Mouse (Mus musculus) T-cell, adult 2 months (primary cell): ENCODE results near the gene Hykk.
"Not testable (repeated sequence)": the region's sequence is repeated elsewhere in the genome, so short reads cannot be mapped to it uniquely, and the experiment has no call there.

ENCODE experiments used
- DNase-seq: peaks from one replicate; pipeline ENCODE4 v3.0.0; 2022; ENCODE audit warnings: low spot score

Hykk gene

DNA sequence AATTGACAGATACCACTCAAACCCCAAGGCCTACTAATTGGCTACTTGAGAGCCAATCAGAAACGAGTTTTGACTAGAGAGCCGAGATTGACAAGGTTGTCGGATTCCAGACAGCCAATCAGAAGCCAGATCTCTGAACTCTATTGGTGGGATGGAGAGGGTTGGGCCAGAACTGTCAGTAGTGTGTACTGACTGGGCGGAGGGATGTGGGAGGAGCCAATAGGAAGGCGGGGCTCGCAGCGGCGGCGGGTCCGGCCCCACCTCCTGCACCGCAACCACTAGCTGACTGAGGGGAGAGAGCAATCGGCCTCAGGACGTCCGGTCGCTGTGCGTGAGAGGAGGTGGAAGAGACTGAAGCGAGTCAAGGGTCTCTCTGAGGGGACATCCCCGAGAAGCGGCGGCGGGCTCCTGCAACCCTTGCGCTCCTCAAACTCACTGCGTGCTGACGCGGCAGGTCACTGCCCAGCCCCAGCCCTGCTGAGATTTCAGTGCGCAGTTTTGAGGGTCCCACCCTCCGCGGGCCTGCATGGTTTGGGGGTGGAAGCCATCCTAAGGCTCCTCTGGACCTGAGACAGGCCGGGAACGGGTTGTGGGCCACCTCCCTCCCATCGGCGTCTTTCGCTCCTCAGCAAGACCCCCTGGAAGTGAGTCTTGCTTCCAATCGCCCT lies at the start of gene Hykk:
TSS of gene Hykk (plus strand) at position 274 of the 668 bp plus-strand sequence.
- DNase-seq: peak; percentile 90

DNA sequence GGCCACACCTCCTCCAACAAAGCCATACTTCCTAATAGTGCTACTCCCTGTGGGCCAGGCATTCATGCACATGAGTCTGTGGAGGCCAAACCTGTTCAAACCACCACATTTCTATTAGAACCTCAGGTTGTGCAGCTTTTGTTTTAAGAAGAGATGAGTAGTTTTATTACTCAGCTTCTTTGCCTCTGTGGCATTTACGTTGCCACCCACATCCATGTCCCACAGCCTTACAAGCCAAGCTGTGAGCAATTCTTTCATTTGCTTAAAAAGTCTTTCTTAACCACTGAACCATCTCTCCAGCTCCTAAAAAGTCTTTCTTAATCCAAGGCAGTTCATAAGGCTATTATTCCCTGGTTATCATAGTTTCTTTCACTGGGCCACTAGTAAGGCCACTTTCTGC lies 38.3 kb upstream of the Hykk start:
- no peak for DNase-seq

DNA sequence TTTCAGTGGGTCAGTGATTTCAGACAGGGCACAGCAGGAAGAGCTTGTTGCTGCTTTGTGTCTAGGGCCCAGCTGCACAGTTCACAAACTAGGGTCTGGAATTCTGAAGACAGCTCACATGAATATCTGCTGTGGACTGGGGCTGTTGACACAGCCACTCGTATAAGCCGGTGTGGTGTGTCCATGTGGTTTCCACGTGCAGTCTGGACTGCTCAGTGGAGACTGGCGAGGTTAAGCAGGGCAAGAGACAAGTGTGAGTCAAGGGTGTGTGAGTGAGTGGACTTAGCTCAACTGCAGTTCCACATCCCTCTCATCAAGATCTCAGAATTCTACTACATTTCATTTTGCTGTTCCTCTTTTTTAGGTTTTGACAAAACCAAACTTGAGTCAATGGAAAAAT lies 25.0 kb upstream of the Hykk start:
- DNase-seq: no peak

DNA sequence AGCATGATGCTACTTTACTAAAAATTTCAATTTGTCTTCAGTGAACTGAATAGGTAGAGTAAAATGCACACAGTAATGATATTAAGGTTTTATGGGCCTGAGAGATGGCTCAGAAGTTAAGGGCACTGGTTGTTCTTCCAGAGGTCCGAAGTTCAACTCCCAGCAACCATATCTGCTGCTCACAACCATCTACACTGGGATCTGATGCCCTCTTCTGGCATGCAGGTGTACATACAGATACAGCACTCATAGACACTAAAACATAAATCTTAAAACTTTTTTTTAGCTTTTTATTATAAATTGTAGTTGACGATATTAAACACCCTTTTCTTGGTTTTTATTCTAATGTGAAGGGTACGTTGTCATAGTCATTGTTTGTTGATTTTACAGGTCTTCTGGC lies 20.0 kb upstream of the Hykk start:
- DNase-seq: no peak

DNA sequence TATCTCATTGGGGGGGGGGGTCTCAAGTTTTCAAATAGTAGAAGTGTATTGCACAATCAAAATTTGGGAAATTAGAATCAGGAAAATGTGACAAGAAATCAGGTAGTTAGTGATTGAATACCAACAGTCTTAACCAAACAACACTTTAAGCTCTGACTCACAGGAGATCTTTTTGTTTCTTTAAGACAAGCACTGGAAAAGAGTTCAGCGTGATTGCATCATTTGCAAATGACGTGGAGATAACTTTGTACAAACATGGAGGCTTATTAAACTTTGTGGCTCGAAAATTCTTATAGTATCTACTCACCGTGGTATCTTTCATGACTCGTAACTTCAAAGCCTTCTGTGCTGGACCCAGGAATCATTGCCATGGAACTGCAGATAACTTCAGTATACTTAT lies 7.6 kb upstream of the Hykk start:
- DNase-seq: no peak

DNA sequence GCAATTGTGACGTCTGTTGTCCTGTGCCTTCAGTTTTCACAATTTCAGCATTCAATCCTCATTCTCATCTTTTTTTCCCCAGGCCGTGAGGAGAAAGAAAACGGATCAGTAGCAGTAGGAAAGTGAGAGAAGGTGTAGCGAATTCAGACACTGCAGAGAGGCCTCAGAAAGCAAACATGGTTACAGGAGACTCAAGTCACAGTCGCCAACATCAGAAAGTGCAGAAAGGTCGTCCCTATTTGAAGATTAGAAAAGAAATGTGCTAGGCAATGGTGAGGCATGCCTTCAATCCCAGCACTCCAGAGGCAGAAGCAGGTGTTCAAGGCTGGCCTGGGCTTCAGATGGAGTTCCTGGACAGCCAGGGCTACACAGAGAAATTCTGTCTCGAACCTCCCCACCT lies 1.5 kb upstream of the Hykk start:
- DNase-seq: no peak

DNA sequence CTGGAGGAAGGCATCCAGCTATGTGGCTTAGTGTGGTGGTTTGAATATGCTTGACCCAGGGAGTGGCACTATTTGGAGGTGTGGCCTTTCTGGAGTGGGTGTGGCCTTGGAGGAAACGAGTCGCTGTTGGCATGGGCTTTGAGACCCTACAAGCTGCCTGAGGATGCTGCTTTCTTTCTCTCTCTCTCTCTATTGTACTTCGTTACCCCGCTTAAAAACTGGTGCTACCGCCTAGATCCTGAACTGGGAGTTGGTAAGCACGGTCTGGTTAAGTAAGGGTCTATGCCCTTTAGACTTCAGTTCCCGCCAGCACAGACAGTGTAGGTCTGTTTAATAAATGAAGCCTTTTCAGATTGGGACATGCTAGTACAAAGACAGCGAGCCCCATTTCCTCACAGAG lies 682 bp upstream of the Hykk start:
- no peak for DNase-seq

DNA sequence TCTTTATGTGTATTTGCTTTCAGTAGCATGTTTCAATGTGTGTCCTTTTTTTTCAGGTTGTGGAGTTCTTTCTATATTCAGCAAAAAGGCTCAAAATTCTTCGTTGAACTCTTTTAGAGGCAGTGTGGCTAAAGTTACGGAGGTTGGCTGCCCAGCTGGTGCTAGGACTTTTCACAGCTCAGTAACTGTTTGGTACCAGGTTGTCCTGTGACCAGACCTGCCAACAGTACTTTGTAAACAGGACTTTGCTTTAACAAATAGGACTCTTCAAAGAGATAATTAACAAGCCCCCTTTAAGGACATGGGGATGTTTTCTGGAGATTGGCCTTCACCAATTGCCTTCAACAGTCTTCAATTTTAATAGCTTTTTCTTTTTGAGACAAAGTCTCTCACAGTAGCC lies 1.1 kb downstream of the Hykk start:
- no peak for DNase-seq

DNA sequence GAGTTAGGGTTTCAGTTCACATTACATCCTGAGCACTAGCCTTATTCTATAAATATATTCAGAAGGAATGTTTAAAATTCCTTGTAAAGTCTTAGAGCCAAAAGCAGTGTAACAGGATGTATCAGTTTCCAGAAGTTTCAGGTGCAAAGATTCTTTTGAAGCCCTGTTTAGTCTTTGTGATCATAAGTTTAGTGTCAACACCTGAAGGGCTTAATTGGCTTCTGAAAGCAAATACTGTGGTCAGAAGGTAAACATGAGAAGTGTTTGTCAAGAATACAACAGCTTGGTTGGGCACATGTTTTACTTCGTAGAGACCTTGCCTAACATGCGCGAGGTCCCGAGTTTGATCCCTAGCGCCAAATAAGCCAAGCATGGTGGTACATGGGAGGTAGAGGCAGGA lies 1.7 kb downstream of the Hykk start:
- DNase-seq: no peak

DNA sequence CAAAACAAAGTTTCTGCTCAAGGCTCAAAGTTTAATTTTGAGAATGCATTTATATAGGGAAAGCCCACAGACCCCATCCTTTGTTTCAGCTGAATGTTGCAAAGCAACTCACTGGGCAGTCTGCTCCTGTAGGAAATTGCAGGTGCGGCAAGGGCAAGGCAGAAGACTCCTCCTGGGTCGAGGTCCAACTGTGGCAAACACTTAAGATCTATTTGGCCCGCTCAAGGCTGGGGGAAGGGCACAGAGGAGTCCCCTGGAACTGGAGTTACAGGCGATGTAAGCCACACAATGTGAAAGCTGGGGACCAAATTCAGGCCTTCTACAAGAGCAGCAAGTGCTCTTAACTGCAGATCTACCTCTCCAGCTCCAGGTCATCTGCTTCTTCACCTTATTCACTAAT lies 2.9 kb downstream of the Hykk start:
- no peak for DNase-seq

DNA sequence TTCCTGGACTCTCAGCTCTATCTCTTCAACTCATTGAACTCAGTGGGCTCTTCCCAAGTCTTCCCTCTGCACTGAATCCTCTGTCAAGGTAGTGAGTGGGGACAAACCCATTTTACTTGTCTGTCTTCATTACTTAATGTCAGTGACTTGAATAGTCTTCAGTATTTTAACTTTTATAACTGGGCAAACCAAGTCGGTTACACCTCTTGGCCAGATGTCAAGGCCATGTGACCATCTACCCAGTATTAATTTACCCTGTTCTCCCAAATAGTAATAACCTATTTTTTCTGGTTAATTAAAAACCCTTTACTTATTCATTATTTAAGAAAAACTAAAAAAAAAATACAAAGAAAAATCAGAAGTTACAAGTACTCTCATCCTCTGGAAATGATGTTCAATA lies 13.7 kb downstream of the Hykk start:
- no peak for DNase-seq

DNA sequence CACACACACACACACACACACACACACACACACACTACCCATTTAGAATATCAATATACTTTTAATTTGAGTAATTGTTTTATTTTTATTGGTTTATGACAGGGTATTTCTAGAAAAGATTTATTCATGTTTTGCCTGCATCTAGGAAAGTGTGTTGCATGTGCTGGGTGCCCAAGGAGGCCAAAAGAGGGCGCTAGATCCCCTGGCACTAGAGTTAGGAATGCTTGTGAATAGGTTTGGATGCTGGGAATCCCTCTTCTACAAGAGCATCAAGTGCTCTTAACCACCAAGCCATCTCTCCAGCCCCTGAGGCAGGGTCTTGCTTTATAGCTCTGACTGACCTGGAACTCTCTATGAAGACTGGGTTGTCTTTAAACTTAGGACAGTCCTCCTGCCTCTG lies 14.7 kb downstream of the Hykk start:
- DNase-seq: no peak

DNA sequence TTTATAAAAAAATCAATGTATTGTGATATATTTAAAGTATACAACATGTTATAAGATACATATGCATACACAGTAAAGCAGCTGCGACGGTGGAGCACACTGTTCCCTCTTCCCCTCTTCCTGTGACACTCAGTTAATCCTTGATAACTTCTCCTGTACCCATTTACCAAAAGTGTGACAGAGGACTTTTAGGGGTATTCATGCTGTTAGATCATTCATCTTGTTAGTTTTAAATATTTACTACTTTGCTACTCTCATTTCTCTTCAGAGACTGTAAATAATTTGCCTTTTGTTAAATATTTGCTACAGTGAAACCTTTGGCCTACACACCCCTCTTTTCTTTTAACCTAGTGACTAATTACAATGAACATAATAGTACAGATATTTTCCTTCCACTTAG lies 15.3 kb downstream of the Hykk start:
- DNase-seq: no peak

DNA sequence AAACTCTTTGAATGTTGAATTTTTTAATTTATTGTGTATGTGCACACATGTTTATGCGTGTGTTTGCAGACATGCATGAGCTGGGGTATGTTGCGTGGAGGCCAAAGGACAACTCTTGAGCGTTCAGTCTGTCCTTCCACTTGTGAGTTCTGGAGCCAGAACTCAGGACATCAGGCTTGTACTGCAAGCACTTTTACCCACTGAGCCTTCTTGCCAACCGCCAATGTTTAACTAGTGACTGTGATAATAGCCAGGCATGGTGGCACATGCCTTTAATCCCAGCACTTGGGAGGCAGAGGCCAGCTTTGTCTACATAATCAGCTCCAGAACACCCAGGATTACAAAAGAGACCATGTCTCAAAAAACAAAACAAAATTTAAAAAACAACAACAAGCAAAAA lies 25.0 kb downstream of the Hykk start:
- DNase-seq: no peak

DNA sequence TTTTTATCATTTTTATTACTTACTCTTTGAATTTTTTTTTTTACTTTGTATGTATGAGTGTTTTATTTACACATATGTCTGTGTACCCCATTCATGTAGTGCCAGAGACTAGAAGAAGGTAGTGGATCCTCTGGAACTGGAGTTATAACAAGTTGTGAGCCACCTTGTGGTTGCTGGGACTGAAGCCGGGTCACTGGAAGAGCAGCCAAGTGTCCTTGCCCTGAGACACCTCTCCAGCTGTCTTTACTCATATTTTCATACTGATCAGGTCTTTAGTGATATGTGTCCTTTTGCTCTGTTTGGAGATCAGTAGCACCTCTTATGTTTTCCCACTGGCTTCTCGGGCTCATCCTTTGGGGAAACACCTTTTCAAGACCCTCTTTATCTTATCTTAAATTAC lies 27.4 kb downstream of the Hykk start:
- no peak for DNase-seq

DNA sequence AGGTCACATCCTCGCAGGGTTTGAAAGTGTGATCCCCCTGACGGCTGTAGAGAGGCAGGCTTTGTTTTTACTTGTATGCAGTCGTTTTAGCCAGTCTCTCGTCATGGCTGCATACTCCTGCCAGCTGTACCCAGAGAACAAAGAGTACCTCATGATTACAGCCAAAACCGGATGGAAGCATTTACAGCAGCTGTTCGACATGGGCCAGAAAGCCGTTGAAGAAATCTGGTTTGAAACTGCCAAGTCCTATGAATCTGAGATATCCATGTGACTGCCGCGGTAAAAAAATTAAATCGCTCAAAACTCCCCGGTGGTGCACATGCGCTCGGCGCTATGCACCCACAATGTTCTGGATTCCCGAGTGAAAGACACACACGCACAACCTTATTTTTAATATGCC lies 29.2 kb downstream of the Hykk start:
- no peak for DNase-seq

DNA sequence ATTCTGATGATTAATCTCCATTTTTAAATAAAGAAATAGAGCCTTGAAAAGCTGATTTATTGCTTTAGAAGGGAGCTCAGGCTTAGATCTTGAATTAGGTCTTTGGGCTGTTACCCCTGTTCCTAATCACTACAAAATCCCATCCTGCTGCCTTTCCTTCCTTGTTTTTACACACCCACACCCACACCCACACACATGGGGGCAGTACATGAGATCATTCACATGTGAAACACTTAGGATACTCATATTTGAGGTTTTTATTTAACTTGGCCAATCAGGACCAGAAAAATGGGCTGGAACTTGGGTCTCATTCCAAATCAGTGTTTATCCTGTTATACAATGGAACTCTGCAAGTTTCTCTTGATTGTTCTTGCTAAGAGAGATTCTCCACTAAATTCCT lies 32.4 kb downstream of the Hykk start:
- DNase-seq: no peak

DNA sequence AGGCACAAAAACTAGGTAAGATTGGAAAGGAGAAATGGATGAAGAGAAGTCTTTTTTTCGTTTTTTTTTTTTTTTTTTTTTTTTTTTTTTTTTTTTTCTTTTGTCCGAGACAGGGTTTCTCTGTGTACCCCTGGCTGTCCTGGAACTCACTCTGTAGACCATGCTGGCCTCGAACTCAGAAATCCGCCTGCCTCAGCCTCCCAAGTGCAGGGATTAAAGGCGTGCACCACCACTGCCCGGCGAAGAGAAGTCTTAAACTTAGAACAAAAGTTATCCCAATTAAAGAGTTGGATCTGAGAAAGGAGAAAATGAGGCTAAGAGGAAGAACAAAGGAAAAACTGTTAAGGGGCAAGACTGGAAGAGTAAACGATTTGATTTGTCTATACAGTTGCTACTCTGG lies 33.1 kb downstream of the Hykk start:
- DNase-seq: not testable (repeated sequence)

DNA sequence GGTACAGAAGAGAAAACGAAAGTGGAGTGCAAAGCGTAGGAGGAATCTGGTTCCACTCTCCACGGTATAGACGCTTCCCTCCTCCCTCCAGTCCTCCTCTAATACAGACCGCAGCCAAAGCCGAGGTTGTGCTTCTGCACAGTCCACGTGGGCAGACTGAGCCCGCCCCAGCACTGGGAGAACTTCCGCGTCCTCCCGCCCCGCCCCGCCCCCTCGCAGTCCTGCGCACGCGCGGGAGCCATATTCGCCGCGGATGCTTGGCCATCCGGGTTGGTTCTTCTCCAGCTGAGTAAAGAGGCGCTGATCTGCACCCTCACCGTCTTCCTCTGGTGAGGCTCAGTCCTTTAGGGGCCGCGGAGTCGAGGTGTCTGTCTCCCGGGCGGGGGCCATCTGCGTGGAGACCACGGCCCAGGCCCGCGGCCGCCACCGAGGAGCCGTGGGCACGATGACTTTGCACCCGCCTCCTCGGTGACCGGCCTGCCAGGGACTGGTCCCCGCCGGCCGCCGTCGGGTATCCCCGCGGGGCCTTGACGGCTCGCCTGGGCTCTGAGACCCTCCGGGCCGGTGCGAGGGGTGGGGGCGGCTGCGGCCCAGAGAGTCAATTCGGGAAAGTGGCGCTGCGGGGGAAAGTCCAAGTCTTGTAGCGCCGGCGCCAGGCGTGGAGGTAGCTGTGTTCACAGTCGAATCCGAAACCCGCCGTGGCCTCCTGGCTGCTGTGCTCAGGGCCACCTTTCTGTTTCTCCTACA lies 33.7 kb downstream of the Hykk start, which contains the start of the genes Psma4 and AY074887:
TSS of gene Psma4 (plus strand) at position 216 of the 747 bp plus-strand sequence.
TSS of gene AY074887 (minus strand) at position 424 of the 747 bp plus-strand sequence.
- peak; percentile 93 for DNase-seq

DNA sequence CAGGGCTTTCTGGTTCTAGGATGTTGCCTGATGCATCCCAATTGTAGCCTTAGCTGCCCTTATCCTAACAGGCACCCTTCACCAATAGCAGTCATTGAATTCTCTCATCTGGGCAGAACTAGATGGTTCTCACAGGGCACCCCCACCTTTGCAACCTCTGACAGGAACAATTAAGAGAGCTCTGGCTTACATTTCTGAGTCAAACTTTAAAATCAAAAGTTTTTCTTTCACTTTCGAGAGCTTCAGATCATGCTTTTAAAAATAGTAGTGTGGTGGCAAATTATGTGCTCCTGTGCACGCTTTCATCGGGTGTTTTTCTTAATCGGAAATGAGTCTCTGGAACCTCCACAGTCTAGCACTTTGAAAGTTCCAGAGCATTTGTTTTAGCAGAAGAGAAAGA lies 44.0 kb downstream of the Hykk start:
- peak; percentile 10 for DNase-seq

DNA sequence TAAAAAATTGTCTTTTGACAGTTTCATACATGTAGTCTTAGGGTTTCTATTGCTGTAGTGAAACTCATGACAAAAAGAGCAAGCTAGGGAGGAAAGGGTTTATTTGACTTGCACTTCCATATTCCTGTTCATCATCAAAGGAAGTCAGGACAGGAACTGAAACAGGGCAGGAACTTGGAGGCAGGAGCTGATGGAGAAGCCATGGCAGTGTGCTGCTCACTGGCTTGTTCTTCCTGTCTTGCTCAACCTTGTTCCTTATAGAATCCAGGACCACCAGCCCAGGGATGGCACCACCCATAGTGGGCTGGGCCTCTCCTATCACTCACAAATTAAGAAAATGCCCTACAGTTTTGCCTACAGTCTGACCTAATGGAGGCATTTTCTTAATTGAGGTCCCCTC lies 46.6 kb downstream of the Hykk start:
- no peak for DNase-seq

DNA sequence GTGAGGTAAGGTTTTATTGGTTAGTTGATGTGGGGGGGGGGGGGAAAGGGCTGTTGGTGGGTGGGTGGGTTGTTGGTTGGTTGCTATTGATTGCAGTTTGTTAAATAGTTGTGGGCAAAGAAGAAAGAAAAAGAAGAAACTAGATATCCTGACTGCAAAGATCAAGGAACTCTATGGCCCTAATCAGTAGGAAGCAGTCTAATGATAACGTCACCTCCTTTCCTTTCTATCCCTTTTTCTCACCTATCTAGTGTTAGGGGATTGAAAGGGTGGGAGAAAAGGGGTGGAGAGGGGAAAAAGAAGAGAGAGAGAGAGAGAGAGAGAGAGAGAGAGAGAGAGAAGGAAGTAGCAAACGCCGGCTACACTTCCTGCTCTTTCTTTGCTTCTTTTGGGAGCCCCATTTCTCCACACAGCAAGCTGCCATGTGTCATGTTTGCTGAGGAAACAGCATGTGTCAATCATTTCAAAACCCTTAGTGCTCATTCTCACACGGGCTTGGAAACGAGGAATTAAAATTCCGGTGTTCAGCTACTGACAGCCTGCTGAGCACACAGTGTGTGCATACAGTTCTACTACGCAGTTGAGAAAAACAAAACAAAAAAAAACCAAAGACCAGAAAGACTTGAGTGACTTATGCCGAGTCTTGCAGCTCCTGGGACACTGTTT lies 53.0 kb downstream of the Hykk start:
- no peak for DNase-seq

DNA sequence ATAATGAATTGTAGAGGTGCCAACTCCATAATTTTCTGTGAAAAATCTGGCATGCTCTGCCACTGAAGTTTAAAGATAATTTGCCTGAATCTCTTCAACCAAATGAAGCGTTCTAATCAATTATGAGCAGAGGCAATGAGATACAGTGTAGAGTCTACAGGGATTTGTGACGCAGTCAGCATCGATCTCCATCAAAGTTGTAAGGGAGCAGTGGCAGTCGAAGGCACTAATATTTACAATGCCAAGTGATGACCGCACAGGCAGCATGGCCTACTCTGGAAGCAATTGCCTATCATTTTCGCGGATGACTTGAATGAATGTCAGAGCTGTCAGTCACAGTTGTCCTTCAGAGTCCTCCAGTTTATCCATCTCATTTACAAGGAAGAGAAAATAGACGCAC lies 63.6 kb downstream of the Hykk start, which contains the start of gene Chrna5:
TSS of gene Chrna5 (plus strand) at position 207 of the 400 bp plus-strand sequence.
- DNase-seq: no peak
